Mouse (Mus musculus) stomach, postnatal 0 days (tissue): ENCODE data around the gene Ppil1. TPM values are rescaled to one million over a fixed set of nuclear protein-coding genes. Genes with fewer than 3 reads are reported as not detected.

ENCODE experiments used
- ATAC-seq: fragments of 200-750 bp; cut with Nextera tagmentation; 2 replicates; pipeline ENCODE4 v1.8.0; 2017; ENCODE audit not compliant: low FRiP score, low TSS enrichment
- DNase-seq: peaks from one replicate; pipeline ENCODE4 v3.0.0-alpha.2; 2016; ENCODE audit warnings: low spot score
- H3K27ac ChIP-seq: fragments of 300-500 bp; sonication (generic); replicated peaks from 2 replicates; pipeline ENCODE4 v1.5.1; 2014; ENCODE audit warnings: mild to moderate bottlenecking, control low read depth
- H3K27me3 ChIP-seq: fragments of 300-500 bp; sonication (generic); 2 replicates; pipeline ENCODE4 v1.6.1; 2014; ENCODE audit warnings: low read length; ENCODE audit not compliant: control insufficient read depth, insufficient read depth
- H3K36me3 ChIP-seq: fragments of 300-500 bp; sonication (generic); 2 replicates; pipeline ENCODE4 v1.6.1; 2014; ENCODE audit warnings: low read length, mixed read lengths; ENCODE audit not compliant: control insufficient read depth, insufficient read depth
- H3K4me1 ChIP-seq: fragments of 300-500 bp; sonication (generic); replicated peaks from 2 replicates; pipeline ENCODE4 v1.6.1; 2014; ENCODE audit warnings: antibody characterized with exemption; ENCODE audit not compliant: control insufficient read depth, insufficient read depth
- H3K4me2 ChIP-seq: fragments of 300-500 bp; sonication (generic); replicated peaks from 2 replicates; pipeline ENCODE4 v1.6.1; 2014; ENCODE audit warnings: low read depth, mild to moderate bottlenecking, control low read depth, moderate library complexity
- H3K4me3 ChIP-seq: fragments of 300-500 bp; sonication (generic); 2 replicates; pipeline ENCODE4 v1.5.1; 2014; ENCODE audit warnings: low read depth, low read length, control low read depth
- H3K9ac ChIP-seq: fragments of 300-500 bp; sonication (generic); 2 replicates; pipeline ENCODE4 v1.6.1; 2014; ENCODE audit warnings: mild to moderate bottlenecking, low read length, control low read depth, mixed read lengths
- H3K9me3 ChIP-seq: fragments of 300-500 bp; sonication (generic); 2 replicates; pipeline ENCODE4 v1.6.1; 2016; ENCODE audit warnings: low read length; ENCODE audit not compliant: control insufficient read depth
- CTCF ChIP-seq: IDR thresholded peaks from 2 replicates; pipeline ENCODE4 v1.5.1; 2016; ENCODE audit warnings: antibody characterized with exemption, low read depth, mild to moderate bottlenecking, moderate library complexity
- EP300 ChIP-seq: optimal IDR thresholded peaks from 2 replicates; pipeline ENCODE3; 2016; ENCODE audit warnings: antibody characterized with exemption
- WGBS: fragments of 180-500 bp; shearing (Covaris S2); extraction: QIAGEN DNeasy Blood & Tissue Kit; methylation state at CpG from one replicate; pipeline ENCODE4 v1.1.7; 2014; 5-methylcytosine and 5-hydroxymethylcytosine counted together
- polyA plus RNA-seq: library from polyadenylated mRNA; unstranded; fragments of >200 nt; fragmentation: Nextera tagmentation; extraction: Ambion mirVana; gene quantifications from 2 replicates; pipeline ENCODE4 v1.2.1, GENCODE M21; 2015

The Ppil1 gene
- polyA plus RNA-seq, 1 experiment from 2014 or later, result 64.6 TPM

DNA sequence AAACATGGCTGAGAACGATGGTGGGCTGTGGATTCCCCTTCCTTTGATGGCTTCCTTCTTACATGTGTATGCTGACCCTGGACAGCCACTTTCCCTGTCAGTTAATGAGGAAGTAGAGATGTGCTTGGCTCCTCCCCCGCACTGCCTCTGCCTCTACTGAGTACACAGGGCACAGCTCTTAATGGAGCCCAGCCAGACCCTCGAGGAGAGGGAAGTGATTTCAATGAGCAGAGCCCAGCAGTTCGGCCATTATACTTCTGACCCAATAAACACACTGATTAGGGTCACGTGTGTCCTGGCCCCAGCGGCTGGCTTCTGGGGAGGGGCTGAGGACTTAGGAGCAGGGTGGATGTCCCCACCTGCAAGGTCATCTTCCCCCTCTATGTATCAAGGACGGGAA lies 18.3 kb downstream of the Ppil1 start:
- no peaks in the 10 kb centered on the region for H3K4me1 ChIP-seq
- H3K4me3 ChIP-seq, result no peak overlapping the region
- TF ChIP-seq EP300 (no peak), CTCF (no peak)
- H3K9me3 ChIP-seq, result no peaks in the 10 kb centered on the region
- no peaks in the 10 kb centered on the region for H3K27me3 ChIP-seq
- no peak for DNase-seq
- no peak overlapping the region for H3K4me2 ChIP-seq
- no peak overlapping the region for H3K27ac ChIP-seq
- no peaks in the 10 kb centered on the region for H3K36me3 ChIP-seq
- ATAC-seq, result 0 out of 2 replicates have a peak, but pooled peaks have one; percentile 14
- 44% methylated on average over 7 of the region's 7 CpGs for WGBS
- no peak overlapping the region for H3K9ac ChIP-seq

DNA sequence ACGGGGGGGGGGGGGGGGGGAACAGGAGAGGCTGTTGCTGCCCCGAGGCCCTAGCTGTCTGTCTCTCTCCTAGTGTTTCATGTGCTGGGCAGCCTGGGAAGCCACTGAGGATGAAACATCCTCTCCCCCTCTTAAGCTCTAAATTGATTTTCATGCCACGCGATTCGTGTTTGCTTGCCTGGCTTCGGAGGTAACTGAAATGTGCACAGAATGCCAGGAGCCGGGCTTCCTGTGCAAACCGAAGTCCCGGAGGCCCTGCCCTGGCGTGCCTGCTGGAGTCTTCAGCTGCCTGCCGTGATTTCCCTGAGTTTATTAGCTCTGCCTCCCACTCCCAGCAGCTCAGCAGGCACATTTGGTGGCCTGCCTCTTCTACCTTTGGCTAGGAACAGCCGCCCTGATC lies 19.1 kb downstream of the Ppil1 start:
- H3K27ac ChIP-seq, result no peak overlapping the region
- H3K9me3 ChIP-seq, result no peaks in the 10 kb centered on the region
- H3K4me1 ChIP-seq, result no peaks in the 10 kb centered on the region
- H3K27me3 ChIP-seq, result no peaks in the 10 kb centered on the region
- no peak for ATAC-seq
- no peak overlapping the region for H3K4me2 ChIP-seq
- H3K9ac ChIP-seq, result no peak overlapping the region
- no peak for DNase-seq
- no peak for TF ChIP-seq EP300
- TF ChIP-seq CTCF, result no peak
- no peak overlapping the region for H3K4me3 ChIP-seq
- 35% methylated on average over 11 of the region's 12 CpGs for WGBS
- H3K36me3 ChIP-seq, result no peaks in the 10 kb centered on the region

DNA sequence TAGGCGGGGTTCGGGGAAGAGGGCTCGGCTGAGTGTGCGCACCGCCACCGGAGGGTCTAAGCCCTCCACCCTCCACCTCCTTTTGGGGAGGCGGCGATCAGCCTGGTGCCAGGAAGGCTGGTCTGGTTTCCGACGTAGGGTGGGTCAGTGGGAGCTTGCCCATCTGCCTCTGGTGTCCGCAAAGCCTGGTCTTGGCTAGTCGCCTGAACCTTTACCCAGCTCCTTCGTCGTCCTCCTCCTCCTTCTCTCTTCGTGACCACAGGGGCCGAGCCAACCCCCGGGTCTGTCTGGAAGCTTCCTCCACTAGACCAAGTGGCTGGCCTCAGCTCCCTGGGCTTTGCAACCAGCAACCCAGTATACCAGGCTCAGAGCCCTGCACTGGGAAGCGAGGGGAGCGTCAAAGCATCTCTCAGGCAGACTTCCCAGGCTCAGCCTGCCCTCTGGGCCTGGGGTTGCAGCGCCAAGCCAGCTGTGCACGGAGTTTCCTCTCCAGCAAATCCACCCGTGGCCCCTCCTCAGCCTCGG lies 25.5 kb downstream of the Ppil1 start:
- Histone ChIP-seq H3K4me1 (no peaks in the 10 kb centered on the region; the same call in 1 of the 2 replicates), H3K9ac (peak overlapping the region; percentile 63), H3K27me3 (no peaks in the 10 kb centered on the region; the same call in 1 of the 2 replicates), H3K4me2 (peak overlapping the region; percentile 99), H3K9me3 (no peaks in the 10 kb centered on the region), H3K4me3 (peak overlapping the region; percentile 57), H3K36me3 (no peaks in the 10 kb centered on the region), H3K27ac (no peak overlapping the region)
- DNase-seq (no peak), ATAC-seq (peak; percentile 16; the same call in 1 of the 2 replicates)
- TF ChIP-seq EP300 (no peak), CTCF (no peak)
- 2% methylated on average over 23 of the region's 23 CpGs for WGBS

DNA sequence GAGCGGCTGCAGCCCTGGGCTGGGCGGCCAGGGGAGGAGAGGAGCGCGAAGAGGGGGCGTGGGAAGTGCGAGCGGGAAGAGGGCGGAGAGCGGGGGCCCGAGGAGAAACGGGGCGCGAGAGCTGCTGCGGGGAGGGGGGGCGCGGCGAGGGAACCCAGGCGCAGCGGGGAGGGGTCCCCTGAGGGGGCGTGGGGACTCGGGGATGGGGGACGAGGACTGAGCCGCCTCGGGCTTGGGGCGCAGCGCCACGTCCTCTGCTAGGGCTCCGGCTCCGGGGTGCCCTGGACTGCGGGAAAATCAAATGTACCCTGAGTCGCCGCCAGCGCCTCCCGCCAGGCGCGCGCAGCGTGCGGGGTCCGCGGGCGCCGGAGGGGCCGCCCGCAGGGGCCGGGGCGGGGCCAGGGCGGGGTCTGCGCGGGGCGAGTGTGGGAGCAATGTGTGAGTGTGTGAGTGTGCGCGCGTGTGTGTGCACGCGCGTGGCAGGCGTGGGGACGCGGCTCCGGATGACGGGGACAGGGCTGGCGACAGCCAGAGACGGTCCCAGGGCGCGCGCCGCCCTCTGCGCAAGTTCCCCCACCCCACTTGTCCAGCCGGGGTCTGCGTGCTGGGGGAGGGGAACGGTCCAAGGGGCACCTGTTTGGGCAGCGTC lies 26.1 kb downstream of the Ppil1 start, which contains the start of gene Cpne5:
Gene Cpne5, minus strand, starts transcription at position 396 of the 649 bp plus-strand sequence.
- H3K4me3 ChIP-seq, result peak within 1 kb of the TSS; percentile 57
- H3K27me3 ChIP-seq, result no peaks in the 10 kb centered on the region; the same call in 1 of the 2 replicates
- ATAC-seq (peak; percentile 43; the same call in 1 of the 2 replicates), DNase-seq (peak; percentile 41)
- no peaks in the 10 kb centered on the region; the same call in 1 of the 2 replicates for H3K4me1 ChIP-seq
- WGBS, result under 1% methylated on average over 37 of the region's 73 CpGs
- H3K9me3 ChIP-seq, result no peaks in the 10 kb centered on the region
- no peak within 1 kb of the TSS for H3K27ac ChIP-seq
- no peaks in the 10 kb centered on the region for H3K36me3 ChIP-seq
- TF ChIP-seq CTCF (no peak), EP300 (no peak)
- H3K9ac ChIP-seq, result peak within 1 kb of the TSS; percentile 63
- H3K4me2 ChIP-seq, result peak within 1 kb of the TSS; percentile 99

DNA sequence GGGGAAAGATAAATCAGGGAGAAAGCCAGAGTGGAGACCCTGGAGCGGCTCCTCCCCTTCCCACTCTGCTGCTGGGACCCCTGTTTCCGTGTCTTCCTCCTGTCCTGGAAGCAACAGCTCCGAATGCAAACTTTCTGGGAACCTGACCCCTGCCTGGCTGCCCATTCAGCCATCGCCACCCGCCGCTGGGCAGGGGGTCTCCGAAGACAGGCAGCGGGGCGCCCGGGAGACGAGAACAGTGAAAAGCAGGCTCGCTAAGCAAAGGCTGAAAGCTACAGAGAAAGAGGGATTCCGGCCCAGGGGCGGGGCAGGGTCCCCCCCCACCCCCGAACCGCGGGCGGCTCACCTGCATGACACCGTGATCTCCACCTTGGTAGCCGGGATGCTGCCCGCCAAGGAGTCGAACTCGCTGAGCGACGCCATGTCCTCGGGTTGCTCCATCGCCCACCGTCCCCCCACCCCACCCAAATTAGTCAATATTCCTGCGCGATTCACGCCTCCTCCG lies 26.7 kb downstream of the Ppil1 start:
- H3K4me1 ChIP-seq, result no peaks in the 10 kb centered on the region; the same call in 1 of the 2 replicates
- DNase-seq (no peak), ATAC-seq (no peak)
- TF ChIP-seq EP300 (no peak), CTCF (no peak)
- H3K27ac ChIP-seq, result no peak overlapping the region
- H3K36me3 ChIP-seq, result no peaks in the 10 kb centered on the region
- H3K4me3 ChIP-seq, result peak overlapping the region; percentile 57
- H3K4me2 ChIP-seq, result peak overlapping the region; percentile 99
- H3K9ac ChIP-seq, result peak overlapping the region; percentile 63
- 1% methylated on average over 32 of the region's 32 CpGs for WGBS
- H3K27me3 ChIP-seq, result no peaks in the 10 kb centered on the region; the same call in 1 of the 2 replicates
- H3K9me3 ChIP-seq, result no peaks in the 10 kb centered on the region

DNA sequence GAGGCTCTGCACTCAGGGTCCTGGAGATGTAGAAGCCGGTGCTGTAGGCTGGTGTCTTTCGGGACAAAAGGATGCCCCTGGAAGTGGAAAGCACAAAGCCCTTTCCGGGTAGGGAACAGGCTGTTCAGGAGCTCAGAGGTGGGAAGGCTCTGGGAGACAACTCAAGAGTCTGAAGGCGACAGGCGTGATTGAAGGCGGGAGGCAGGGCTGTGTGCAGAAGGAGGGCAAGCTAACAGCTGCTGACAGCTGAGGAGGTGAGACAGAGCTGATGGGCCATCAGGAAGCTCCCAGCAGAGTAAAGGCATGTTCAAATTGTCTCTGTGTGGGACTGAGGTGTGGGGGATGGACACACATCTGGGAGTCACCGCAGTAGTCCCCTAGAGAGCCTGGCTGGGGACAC lies 27.9 kb downstream of the Ppil1 start:
- Histone ChIP-seq H3K36me3 (no peaks in the 10 kb centered on the region), H3K4me3 (no peak overlapping the region), H3K27ac (no peak overlapping the region), H3K9me3 (no peaks in the 10 kb centered on the region), H3K4me2 (no peak overlapping the region), H3K4me1 (no peaks in the 10 kb centered on the region; the same call in 1 of the 2 replicates), H3K27me3 (no peaks in the 10 kb centered on the region; the same call in 1 of the 2 replicates), H3K9ac (no peak overlapping the region)
- DNase-seq (no peak), ATAC-seq (no peak)
- TF ChIP-seq CTCF (no peak), EP300 (no peak)
- 74% methylated on average over 7 of the region's 7 CpGs for WGBS
